Comparison of ENCODE assay signal across 27 mouse cellular contexts in the genomic region with DNA sequence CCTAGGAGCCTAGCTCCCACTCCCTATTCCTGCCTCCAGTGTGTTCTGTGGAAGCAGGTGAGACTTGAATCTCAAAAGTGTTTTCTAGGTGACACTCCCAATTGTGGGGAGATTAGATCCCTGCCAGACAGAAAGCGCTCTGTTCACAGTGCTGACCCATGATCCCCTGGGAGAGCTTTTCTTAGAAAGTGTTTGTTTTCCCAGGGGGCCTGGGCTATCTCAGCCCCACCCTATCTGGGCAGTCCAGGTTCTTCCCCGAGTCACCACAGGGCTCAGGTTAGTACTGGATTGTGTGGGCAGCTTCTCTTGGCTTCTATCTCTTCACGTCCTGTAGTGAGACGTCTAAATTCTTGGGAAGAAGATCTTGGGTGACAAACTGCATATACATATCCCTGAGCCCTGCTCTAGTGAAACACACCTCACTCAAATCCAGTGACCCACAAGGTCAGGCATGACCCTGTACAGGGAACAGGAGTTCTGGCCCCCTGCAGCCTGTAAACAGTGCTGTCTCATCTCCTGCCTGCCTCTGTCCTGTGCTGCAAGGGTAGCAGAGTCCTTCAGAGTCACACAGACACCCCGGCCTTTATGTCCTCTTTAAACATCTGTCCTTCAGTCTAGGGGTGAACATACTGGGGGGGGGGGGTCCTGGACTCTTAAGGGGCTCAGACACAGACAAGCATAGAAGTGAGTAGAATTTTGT.
A peak's percentile ranks its signal among the peaks of the same experiment; 100 is the strongest.
DNase-seq lines count a peak whose midpoint lies in the region; ATAC-seq and TF ChIP-seq lines count a peak whose summit lies in the region.
"Had no signal": no experiment of that assay in that cellular context is flagged by ENCODE, and none has a peak within 500 bp of the region (broad histone marks: within the 10 kb centered on the region; RNA-seq: fewer than 3 reads in every experiment).

No protein-coding gene starts in this region.

- 55% methylated on average over 5 of the region's 5 CpGs for WGBS in forebrain, embryonic 10.5 days
- 61% methylated on average over 5 of the region's 5 CpGs for WGBS in forebrain, postnatal 0 days
- WGBS in lung, embryonic 14.5 days: 26% methylated on average over 5 of the region's 5 CpGs
- 27% methylated on average over 5 of the region's 5 CpGs for WGBS in intestine, embryonic 14.5 days
- WGBS in stomach, embryonic 16.5 days: 30% methylated on average over 5 of the region's 5 CpGs

- H3K9ac ChIP-seq in forebrain, postnatal 0 days: no peak overlapping the region
- H3K9ac ChIP-seq in lung, embryonic 14.5 days: no peak overlapping the region
- no peak overlapping the region for H3K9ac ChIP-seq in intestine, embryonic 14.5 days (ENCODE audit: low read length)
- 0 out of 2 replicates have a peak overlapping the region, but pooled peaks have one; percentile 22 for H3K9ac ChIP-seq in stomach, embryonic 16.5 days (ENCODE audit: low read length)
- H3K9ac ChIP-seq: embryonic facial prominence, embryonic 13.5 days; heart, embryonic 15.5 days; hindbrain, embryonic 15.5 days; limb, embryonic 15.5 days; liver, embryonic 14.5 days; midbrain, embryonic 13.5 days had no signal

- peaks cover 10% of the 10 kb centered on the region for H3K4me1 ChIP-seq in forebrain, embryonic 10.5 days
- H3K4me1 ChIP-seq in forebrain, postnatal 0 days (ENCODE audit: insufficient read depth): no peaks in the 10 kb centered on the region
- no peaks in the 10 kb centered on the region for H3K4me1 ChIP-seq in lung, embryonic 14.5 days (ENCODE audit: insufficient read depth)
- no peaks in the 10 kb centered on the region for H3K4me1 ChIP-seq in intestine, embryonic 14.5 days (replicated peaks; ENCODE audit: control insufficient read depth, insufficient read depth, low read length)
- no peaks in the 10 kb centered on the region for H3K4me1 ChIP-seq in stomach, embryonic 16.5 days (ENCODE audit: control insufficient read depth, insufficient read depth, low read length)
- H3K4me1 ChIP-seq: embryonic facial prominence, embryonic 13.5 days; hindbrain, embryonic 15.5 days; limb, embryonic 15.5 days; midbrain, embryonic 13.5 days had no signal

- no peaks in the 10 kb centered on the region for H3K27me3 ChIP-seq in forebrain, embryonic 10.5 days (ENCODE audit: poor library complexity, severe bottlenecking)
- no peaks in the 10 kb centered on the region for H3K27me3 ChIP-seq in forebrain, postnatal 0 days (ENCODE audit: insufficient read depth, low read length)
- no peaks in the 10 kb centered on the region for H3K27me3 ChIP-seq in lung, embryonic 14.5 days (ENCODE audit: insufficient read depth, low read length)
- no peaks in the 10 kb centered on the region for H3K27me3 ChIP-seq in intestine, embryonic 14.5 days (replicated peaks; ENCODE audit: control insufficient read depth, insufficient read depth, low read length)
- no peaks in the 10 kb centered on the region for H3K27me3 ChIP-seq in stomach, embryonic 16.5 days (ENCODE audit: control insufficient read depth, insufficient read depth, low read length)
- H3K27me3 ChIP-seq: embryonic facial prominence, embryonic 13.5 days; heart, embryonic 15.5 days; hindbrain, embryonic 15.5 days; limb, embryonic 15.5 days; midbrain, embryonic 13.5 days; Patski had no signal

- H3K4me2 ChIP-seq in forebrain, postnatal 0 days (ENCODE audit: low read depth): no peak overlapping the region
- no peak overlapping the region for H3K4me2 ChIP-seq in lung, embryonic 14.5 days
- H3K4me2 ChIP-seq in intestine, embryonic 14.5 days (ENCODE audit: low read length): no peak overlapping the region
- H3K4me2 ChIP-seq in stomach, embryonic 16.5 days (ENCODE audit: low read depth, low read length): 0 out of 2 replicates have a peak overlapping the region, but pooled peaks have one; percentile 13
- H3K4me2 ChIP-seq: embryonic facial prominence, embryonic 13.5 days; heart, embryonic 15.5 days; hindbrain, embryonic 15.5 days; limb, embryonic 15.5 days; midbrain, embryonic 13.5 days had no signal

- ATAC-seq in forebrain, postnatal 0 days: no peak
- no peak for ATAC-seq in lung, embryonic 14.5 days (ENCODE audit: insufficient read depth)
- peak; percentile 81 for ATAC-seq in intestine, embryonic 14.5 days (replicated peaks; ENCODE audit: low FRiP score, low TSS enrichment, low read depth)
- peak; percentile 92 for ATAC-seq in stomach, embryonic 16.5 days (ENCODE audit: insufficient read depth, low FRiP score)
- ATAC-seq: forebrain, embryonic 14.5 days; midbrain, embryonic 13.5 days; Patski had no signal

- H3K4me3 ChIP-seq in forebrain, embryonic 10.5 days: no peak overlapping the region
- H3K4me3 ChIP-seq in forebrain, postnatal 0 days (ENCODE audit: low read depth, low read length): no peak overlapping the region
- no peak overlapping the region for H3K4me3 ChIP-seq in lung, embryonic 14.5 days (ENCODE audit: low read depth, low read length)
- H3K4me3 ChIP-seq in intestine, embryonic 14.5 days (ENCODE audit: low read depth, low read length): no peak overlapping the region
- no peak overlapping the region for H3K4me3 ChIP-seq in stomach, embryonic 16.5 days (replicated peaks; ENCODE audit: low read length)
- H3K4me3 ChIP-seq: embryonic facial prominence, embryonic 13.5 days; heart, embryonic 15.5 days; hindbrain, embryonic 15.5 days; left cerebral cortex, adult 2 months; limb, embryonic 15.5 days; midbrain, embryonic 13.5 days had no signal

- no peak for TF ChIP-seq CTCF in forebrain, postnatal 0 days (IDR thresholded peaks at IDR 0.05; ENCODE audit: low read depth)
- no peak for TF ChIP-seq CTCF in lung, embryonic 14.5 days (IDR thresholded peaks at IDR 0.05; ENCODE audit: low read depth)

- no peak for DNase-seq in forebrain, embryonic 10.5 days (ENCODE audit: extremely low spot score, low spot score)
- DNase-seq in forebrain, postnatal 0 days: no peak
- peak; percentile 17 for DNase-seq in lung, embryonic 14.5 days
- no peak for DNase-seq in lung, adult 18-20 months
- DNase-seq in intestine, embryonic 14.5 days (ENCODE audit: low spot score): no peak
- no peak for DNase-seq in ovary, postnatal 36 days (ENCODE audit: low spot score)
- no peak for DNase-seq in cerebellum, postnatal 36 days
- DNase-seq: cerebellum, adult 11 months; cerebellum, postnatal 10 days; gastrocnemius, postnatal 10 days; heart, postnatal 4 days; kidney, adult 18-20 months; kidney, postnatal 10 days; left cerebral cortex, postnatal 4 days; right cerebral cortex, postnatal 4 days; thymus, postnatal 14 days had no signal

- no peaks in the 10 kb centered on the region for H3K36me3 ChIP-seq in forebrain, embryonic 10.5 days (replicated peaks)
- H3K36me3 ChIP-seq in forebrain, postnatal 0 days (ENCODE audit: insufficient read depth): no peaks in the 10 kb centered on the region
- H3K36me3 ChIP-seq in lung, embryonic 14.5 days (ENCODE audit: insufficient read depth): no peaks in the 10 kb centered on the region
- no peaks in the 10 kb centered on the region for H3K36me3 ChIP-seq in intestine, embryonic 14.5 days (ENCODE audit: control insufficient read depth, insufficient read depth, low read length)
- no peaks in the 10 kb centered on the region for H3K36me3 ChIP-seq in stomach, embryonic 16.5 days (ENCODE audit: control insufficient read depth, insufficient read depth, low read length)
- H3K36me3 ChIP-seq: embryonic facial prominence, embryonic 13.5 days; G1E; heart, embryonic 15.5 days; hindbrain, embryonic 15.5 days; limb, embryonic 15.5 days; midbrain, embryonic 13.5 days had no signal

- H3K9me3 ChIP-seq in forebrain, embryonic 10.5 days: no peaks in the 10 kb centered on the region
- H3K9me3 ChIP-seq in forebrain, postnatal 0 days (ENCODE audit: low read length): no peaks in the 10 kb centered on the region
- no peaks in the 10 kb centered on the region for H3K9me3 ChIP-seq in lung, embryonic 14.5 days (ENCODE audit: low read depth, low read length)
- H3K9me3 ChIP-seq in intestine, embryonic 14.5 days (ENCODE audit: control insufficient read depth, low read length): 0 out of 2 replicates have a peak, but pooled peaks cover 2% of the 10 kb centered on the region
- no peaks in the 10 kb centered on the region for H3K9me3 ChIP-seq in stomach, embryonic 16.5 days (replicated peaks; ENCODE audit: control insufficient read depth, low read length)
- H3K9me3 ChIP-seq: embryonic facial prominence, embryonic 13.5 days; heart, embryonic 15.5 days; hindbrain, embryonic 15.5 days; limb, embryonic 15.5 days; midbrain, embryonic 13.5 days had no signal

- H3K27ac ChIP-seq in forebrain, embryonic 10.5 days: peak overlapping the region; percentile 40; the same call in 1 of the 2 replicates
- no peak overlapping the region for H3K27ac ChIP-seq in forebrain, postnatal 0 days (ENCODE audit: low read depth, low read length)
- no peak overlapping the region; the same call in 1 of the 2 replicates for H3K27ac ChIP-seq in lung, embryonic 14.5 days (ENCODE audit: low read depth)
- no peak overlapping the region; the same call in 1 of the 2 replicates for H3K27ac ChIP-seq in intestine, embryonic 14.5 days (ENCODE audit: low read depth)
- peak overlapping the region; percentile 83 for H3K27ac ChIP-seq in stomach, embryonic 16.5 days (ENCODE audit: low read length)
- H3K27ac ChIP-seq: embryonic facial prominence, embryonic 13.5 days; heart, embryonic 15.5 days; hindbrain, embryonic 15.5 days; left cerebral cortex, adult 2 months; limb, embryonic 15.5 days; liver, embryonic 14.5 days; midbrain, embryonic 13.5 days had no signal

Comparison
In these comparisons a context has a peak if more than half of its experiments do, and no peak if none do; other contexts are left out.
1. H3K27ac ChIP-seq: peak in forebrain, embryonic 10.5 days (single experiment) and stomach, embryonic 16.5 days (single experiment); none in forebrain, postnatal 0 days (single experiment), lung, embryonic 14.5 days (single experiment) and intestine, embryonic 14.5 days (single experiment).
2. ATAC-seq: peak in intestine, embryonic 14.5 days (single experiment) and stomach, embryonic 16.5 days (single experiment); none in forebrain, postnatal 0 days (single experiment) and lung, embryonic 14.5 days (single experiment).